Mouse (Mus musculus) heart, embryonic 10.5 days (tissue): ENCODE measurements around the gene Tjp2. TPM values are rescaled to one million over a fixed set of nuclear protein-coding genes. Genes with fewer than 3 reads are reported as not detected.
A peak's percentile ranks its signal among the peaks of the same experiment; 100 is the strongest.
"Not testable (repeated sequence)": the region's sequence is repeated elsewhere in the genome, so short reads cannot be mapped to it uniquely, and the experiment has no call there.

Experiments
- DNase-seq: peaks from one replicate; pipeline ENCODE4 v3.0.0-alpha.2; 2017; ENCODE audit warnings: low spot score
- H3K27ac ChIP-seq: fragments of 300-500 bp; sonication (generic); 2 replicates; pipeline ENCODE4 v1.5.1; 2016; ENCODE audit warnings: mild to moderate bottlenecking
- H3K27me3 ChIP-seq: fragments of 300-500 bp; sonication (generic); 2 replicates; pipeline ENCODE4 v1.6.1; 2016; ENCODE audit warnings: mild to moderate bottlenecking; ENCODE audit not compliant: poor library complexity, insufficient read depth, severe bottlenecking
- H3K36me3 ChIP-seq: fragments of 300-500 bp; sonication (generic); 2 replicates; pipeline ENCODE4 v1.6.1; 2016; ENCODE audit warnings: mild to moderate bottlenecking, moderate library complexity
- H3K4me1 ChIP-seq: fragments of 300-500 bp; sonication (generic); 2 replicates; pipeline ENCODE4 v1.6.1; 2016; ENCODE audit warnings: mild to moderate bottlenecking
- H3K4me3 ChIP-seq: fragments of 300-500 bp; sonication (generic); 2 replicates; pipeline ENCODE4 v1.5.1; 2016; ENCODE audit warnings: mild to moderate bottlenecking, moderate library complexity
- H3K9me3 ChIP-seq: fragments of 300-500 bp; sonication (generic); 2 replicates; pipeline ENCODE4 v1.6.1; 2016; ENCODE audit warnings: mild to moderate bottlenecking, moderate library complexity
- WGBS: fragments of 180-500 bp; shearing (Covaris S2); methylation state at CpG from one replicate; pipeline ENCODE4 v1.1.7; 2016; 5-methylcytosine and 5-hydroxymethylcytosine counted together
- polyA plus RNA-seq: library from polyadenylated mRNA; unstranded; fragments of >200 nt; fragmentation: Nextera tagmentation; extraction: Ambion mirVana; gene quantifications from 2 replicates; pipeline ENCODE4 v1.2.1, GENCODE M21; 2016

The Tjp2 gene
- polyA plus RNA-seq, 1 experiment from 2014 or later: 31.2 TPM

- peaks cover 31% of the 10 kb centered on the region for H3K4me1 ChIP-seq
- H3K9me3 ChIP-seq: no peaks in the 10 kb centered on the region
- H3K36me3 ChIP-seq: peaks cover 3% of the 10 kb centered on the region; the same call in 1 of the 2 replicates
- peak overlapping the region; percentile 64; the same call in 1 of the 2 replicates for H3K27ac ChIP-seq
- no peak overlapping the region for H3K4me3 ChIP-seq
- no peak for DNase-seq
- no peaks in the 10 kb centered on the region for H3K27me3 ChIP-seq
- WGBS: 23% methylated on average over 9 of the region's 9 CpGs
These were observed 28.9 kb upstream of the Tjp2 start for GRCm38 (mm10) chr19:24253657-24254260.

GRCm38 (mm10) chr19:24251869-24252268, 27.0 kb upstream of the Tjp2 start:
- no peaks in the 10 kb centered on the region for H3K36me3 ChIP-seq
- peaks cover 34% of the 10 kb centered on the region for H3K4me1 ChIP-seq
- H3K4me3 ChIP-seq: peak overlapping the region; percentile 27; the same call in 1 of the 2 replicates
- peak overlapping the region; percentile 82 for H3K27ac ChIP-seq
- H3K27me3 ChIP-seq: no peaks in the 10 kb centered on the region
- no peaks in the 10 kb centered on the region for H3K9me3 ChIP-seq
- 22% methylated on average over 6 of the region's 6 CpGs for WGBS
- DNase-seq: no peak

GRCm38 (mm10) chr19:24243340-24243739, 18.5 kb upstream of the Tjp2 start:
- peaks cover 19% of the 10 kb centered on the region for H3K4me1 ChIP-seq
- no peak overlapping the region for H3K4me3 ChIP-seq
- DNase-seq: no peak
- H3K27me3 ChIP-seq: no peaks in the 10 kb centered on the region
- H3K36me3 ChIP-seq: no peaks in the 10 kb centered on the region
- WGBS: 82% methylated on average over 6 of the region's 6 CpGs
- no peaks in the 10 kb centered on the region for H3K9me3 ChIP-seq
- H3K27ac ChIP-seq: no peak overlapping the region

GRCm38 (mm10) chr19:24241799-24242546, 17.1 kb upstream of the Tjp2 start:
- Histone ChIP-seq H3K27me3 (no peaks in the 10 kb centered on the region), H3K9me3 (no peaks in the 10 kb centered on the region), H3K4me3 (no peak overlapping the region), H3K27ac (peak overlapping the region; percentile 63), H3K4me1 (peaks cover 13% of the 10 kb centered on the region), H3K36me3 (no peaks in the 10 kb centered on the region)
- WGBS: 31% methylated on average over 14 of the region's 14 CpGs
- no peak for DNase-seq

- no peak for DNase-seq
- WGBS: 79% methylated on average over 8 of the region's 8 CpGs
- no peaks in the 10 kb centered on the region for H3K9me3 ChIP-seq
These were observed 16.4 kb upstream of the Tjp2 start for GRCm38 (mm10) chr19:24241271-24241670.

GRCm38 (mm10) chr19:24238011-24238410, 13.2 kb upstream of the Tjp2 start:
- Histone ChIP-seq H3K36me3 (no peaks in the 10 kb centered on the region), H3K4me1 (peaks cover 13% of the 10 kb centered on the region), H3K27ac (no peak overlapping the region), H3K9me3 (no peaks in the 10 kb centered on the region), H3K4me3 (no peak overlapping the region), H3K27me3 (no peaks in the 10 kb centered on the region)
- 84% methylated on average over 4 of the region's 4 CpGs for WGBS
- DNase-seq: no peak

More at GRCm38 (mm10) chr19:24241271-24241670, 16.4 kb upstream of the Tjp2 start:
- Histone ChIP-seq H3K27me3 (no peaks in the 10 kb centered on the region), H3K4me1 (peaks cover 13% of the 10 kb centered on the region), H3K36me3 (no peaks in the 10 kb centered on the region), H3K27ac (0 out of 2 replicates have a peak overlapping the region, but pooled peaks have one; percentile 63), H3K4me3 (no peak overlapping the region)

GRCm38 (mm10) chr19:24232356-24232755, 7.5 kb upstream of the Tjp2 start:
- not testable (repeated sequence) for H3K4me3 ChIP-seq, H3K27ac ChIP-seq, H3K9me3 ChIP-seq, H3K36me3 ChIP-seq, DNase-seq, H3K27me3 ChIP-seq, H3K4me1 ChIP-seq
- WGBS: 92% methylated on average over 1 of the region's 1 CpGs

GRCm38 (mm10) chr19:24225305-24225696, 471 bp upstream of the Tjp2 start:
- no peak for DNase-seq
- WGBS: under 1% methylated on average over 17 of the region's 17 CpGs
- H3K27ac ChIP-seq: peak overlapping the region; percentile 88

GRCm38 (mm10) chr19:24223851-24224251, 979 bp downstream of the Tjp2 start:
- WGBS: 15% methylated on average over 11 of the region's 11 CpGs
- no peaks in the 10 kb centered on the region for H3K27me3 ChIP-seq
- no peaks in the 10 kb centered on the region for H3K9me3 ChIP-seq
- no peak for DNase-seq
- peak overlapping the region; percentile 88; the same call in 1 of the 2 replicates for H3K27ac ChIP-seq
- peak overlapping the region; percentile 68 for H3K4me3 ChIP-seq
- H3K36me3 ChIP-seq: no peaks in the 10 kb centered on the region
- peaks cover 23% of the 10 kb centered on the region; the same call in 1 of the 2 replicates for H3K4me1 ChIP-seq

More at GRCm38 (mm10) chr19:24225305-24225696, 471 bp upstream of the Tjp2 start:
- Histone ChIP-seq H3K4me3 (peak overlapping the region; percentile 68), H3K4me1 (peaks cover 13% of the 10 kb centered on the region; the same call in 1 of the 2 replicates), H3K9me3 (no peaks in the 10 kb centered on the region), H3K36me3 (no peaks in the 10 kb centered on the region), H3K27me3 (no peaks in the 10 kb centered on the region)

- no peaks in the 10 kb centered on the region for H3K9me3 ChIP-seq
- no peaks in the 10 kb centered on the region for H3K27me3 ChIP-seq
- H3K27ac ChIP-seq: no peak overlapping the region
- H3K4me3 ChIP-seq: no peak overlapping the region
- peaks cover 20% of the 10 kb centered on the region; the same call in 1 of the 2 replicates for H3K4me1 ChIP-seq
- no peaks in the 10 kb centered on the region for H3K36me3 ChIP-seq
- no peak for DNase-seq
- 81% methylated on average over 4 of the region's 4 CpGs for WGBS
These were observed 3.4 kb downstream of the Tjp2 start for GRCm38 (mm10) chr19:24221455-24221854.

- 55% methylated on average over 14 of the region's 14 CpGs for WGBS
- Histone ChIP-seq H3K27ac (no peak overlapping the region), H3K36me3 (no peaks in the 10 kb centered on the region), H3K9me3 (no peaks in the 10 kb centered on the region), H3K4me1 (peaks cover 23% of the 10 kb centered on the region), H3K27me3 (no peaks in the 10 kb centered on the region), H3K4me3 (no peak overlapping the region)
- DNase-seq: no peak
These were observed 3.9 kb downstream of the Tjp2 start for GRCm38 (mm10) chr19:24220795-24221445.

GRCm38 (mm10) chr19:24219011-24219410, 5.8 kb downstream of the Tjp2 start:
- WGBS: 69% methylated on average over 9 of the region's 9 CpGs

GRCm38 (mm10) chr19:24218291-24218690, 6.5 kb downstream of the Tjp2 start:
- Histone ChIP-seq H3K4me1 (peaks cover 22% of the 10 kb centered on the region), H3K27ac (no peak overlapping the region), H3K9me3 (no peaks in the 10 kb centered on the region), H3K4me3 (no peak overlapping the region), H3K36me3 (no peaks in the 10 kb centered on the region), H3K27me3 (no peaks in the 10 kb centered on the region)
- WGBS: 40% methylated on average over 2 of the region's 2 CpGs
- DNase-seq: no peak

More at GRCm38 (mm10) chr19:24219011-24219410, 5.8 kb downstream of the Tjp2 start:
- Histone ChIP-seq H3K4me3 (no peak overlapping the region), H3K27me3 (no peaks in the 10 kb centered on the region), H3K4me1 (peaks cover 19% of the 10 kb centered on the region), H3K27ac (no peak overlapping the region), H3K36me3 (no peaks in the 10 kb centered on the region), H3K9me3 (no peaks in the 10 kb centered on the region)
- no peak for DNase-seq
